Mouse (Mus musculus): ENCODE measurements around the gene As3mt. TPM values are rescaled to one million over a fixed set of nuclear protein-coding genes. Genes with fewer than 3 reads are reported as not detected.
"Not testable (repeated sequence)": the region's sequence is repeated elsewhere in the genome, so short reads cannot be mapped to it uniquely, and the experiment has no call there.

As3mt gene
- total RNA-seq, 2 experiments from 2014 or later: 26.2 to 32.0 TPM

GRCm38 (mm10) chr19:46777928-46778680, 70.8 kb downstream of the As3mt start:
- DNase-seq (ENCODE audit: low spot score in 2 of 2): no peak

- DNase-seq (ENCODE audit: low spot score in 2 of 2): not testable (repeated sequence)
Observed at GRCm38 (mm10) chr19:46779130-46779529, 71.9 kb downstream of the As3mt start.

GRCm38 (mm10) chr19:46784038-46784437, 76.8 kb downstream of the As3mt start:
- DNase-seq (ENCODE audit: low spot score in 2 of 2): no peak

- no peak for DNase-seq (ENCODE audit: low spot score in 2 of 2)
Observed at GRCm38 (mm10) chr19:46784502-46784901, 77.2 kb downstream of the As3mt start.

- no peak for DNase-seq (ENCODE audit: low spot score in 2 of 2)
Observed at GRCm38 (mm10) chr19:46785633-46786032, 78.4 kb downstream of the As3mt start.

- no peak for DNase-seq (ENCODE audit: low spot score in 2 of 2)
Observed at GRCm38 (mm10) chr19:46789782-46790181, 82.5 kb downstream of the As3mt start.

Other genes starting within 250 kb of the As3mt start
- 100 to 1,000 TPM; 119 to 120 TPM for gene Trim8, start 205.8 kb upstream of the As3mt start, total RNA-seq (2021)
- 100 to 1,000 TPM; 122 to 128 TPM for gene Arl3, start 134.3 kb upstream of the As3mt start, total RNA-seq (2021)
- 1 to 10 TPM; 3.5 to 5.6 TPM for gene Sfxn2, start 134.1 kb upstream of the As3mt start, total RNA-seq (2021)
- gene Wbp1l, start 108.4 kb upstream of the As3mt start, total RNA-seq (2021): 10 to 100 TPM; 34.9 to 37.9 TPM
- not detected for gene Cyp17a1, start 34.3 kb upstream of the As3mt start, total RNA-seq (2021)
- 10 to 100 TPM; 20.7 to 21.6 TPM for gene Borcs7, start 17.6 kb upstream of the As3mt start, total RNA-seq (2021)
- gene Cnnm2, start 54.1 kb downstream of the As3mt start, total RNA-seq (2021): 10 to 100 TPM; 32.6 to 34.2 TPM

Measured in left cerebral cortex, adult 18-20 months (tissue).